Mouse (Mus musculus): ENCODE data around the gene Zfp367. TPM values are rescaled to one million over a fixed set of nuclear protein-coding genes. Genes with fewer than 3 reads are reported as not detected.
A peak's percentile ranks its signal among the peaks of the same experiment; 100 is the strongest.

Gene Zfp367
- polyA plus RNA-seq (2015; fragmentation: Nextera tagmentation; extraction: Ambion mirVana): 17.0 and 18.3 TPM in 2 replicates

- under 1% methylated on average over 56 of the region's 56 CpGs for WGBS
- peaks cover 36% of the 10 kb centered on the region for H3K4me1 ChIP-seq
- H3K9me3 ChIP-seq: no peaks in the 10 kb centered on the region
- H3K27me3 ChIP-seq: no peaks in the 10 kb centered on the region; the same call in 1 of the 2 replicates
- peak within 1 kb of the TSS; percentile 89 for H3K4me2 ChIP-seq (replicated peaks)
- peak within 1 kb of the TSS; percentile 80 for H3K27ac ChIP-seq
- H3K36me3 ChIP-seq: no peaks in the 10 kb centered on the region
- peak; percentile 96 for ATAC-seq (ENCODE audit: low FRiP score, low read depth)
- peak within 1 kb of the TSS; percentile 90 for H3K4me3 ChIP-seq
- H3K9ac ChIP-seq: peak within 1 kb of the TSS; percentile 83
These were observed at the start of gene Zfp367 for GRCm38 (mm10) chr13:64153083-64153682. Gene Zfp367 (minus strand): TSS chr13:64153202.

DNA sequence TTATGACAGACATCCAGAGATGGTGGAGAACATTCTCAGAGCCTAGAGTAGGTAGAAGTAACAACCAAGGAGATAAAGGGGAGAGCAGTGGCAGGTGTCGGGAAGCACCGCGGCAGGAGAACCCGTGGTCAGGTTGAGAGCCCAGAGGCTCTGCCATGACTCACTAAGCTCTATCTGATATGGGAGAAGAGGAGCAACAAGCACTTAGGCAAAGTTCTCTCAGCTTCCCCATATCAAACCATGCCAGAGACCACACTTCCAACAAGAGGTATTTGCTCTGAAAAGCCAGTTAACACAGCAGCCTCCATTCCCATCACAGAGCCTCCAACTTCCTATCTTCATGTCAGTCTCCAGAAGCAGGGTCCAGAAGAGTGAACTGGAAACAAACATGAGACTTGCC is 47.9 kb upstream of the Zfp367 start:
- Histone ChIP-seq H3K36me3 (peaks cover 23% of the 10 kb centered on the region), H3K4me2 (replicated peaks) (no peak overlapping the region), H3K27me3 (no peaks in the 10 kb centered on the region), H3K4me3 (no peak overlapping the region), H3K4me1 (peaks cover 9% of the 10 kb centered on the region; the same call in 1 of the 2 replicates), H3K27ac (no peak overlapping the region), H3K9ac (no peak overlapping the region), H3K9me3 (no peaks in the 10 kb centered on the region)
- 97% methylated on average over 4 of the region's 4 CpGs for WGBS
- no peak for ATAC-seq (ENCODE audit: low FRiP score, low read depth)

- 85% methylated on average over 4 of the region's 4 CpGs for WGBS
- no peak overlapping the region for H3K4me2 ChIP-seq (replicated peaks)
These were observed 45.3 kb upstream of the Zfp367 start for GRCm38 (mm10) chr13:64198310-64198709.

GRCm38 (mm10) chr13:64197899-64198298 is 44.9 kb upstream of the Zfp367 start:
- H3K4me1 ChIP-seq: 0 out of 2 replicates have a peak, but pooled peaks cover 3% of the 10 kb centered on the region
- 58% methylated on average over 6 of the region's 6 CpGs for WGBS
- H3K9me3 ChIP-seq: no peaks in the 10 kb centered on the region
- no peaks in the 10 kb centered on the region for H3K27me3 ChIP-seq
- H3K4me2 ChIP-seq (replicated peaks): no peak overlapping the region
- H3K9ac ChIP-seq: no peak overlapping the region
- H3K27ac ChIP-seq: no peak overlapping the region
- no peak for ATAC-seq (ENCODE audit: low FRiP score, low read depth)
- no peak overlapping the region for H3K4me3 ChIP-seq
- H3K36me3 ChIP-seq: peaks cover 30% of the 10 kb centered on the region

More at GRCm38 (mm10) chr13:64198310-64198709, 45.3 kb upstream of the Zfp367 start:
- no peak overlapping the region for H3K4me3 ChIP-seq
- H3K27ac ChIP-seq: no peak overlapping the region
- H3K27me3 ChIP-seq: no peaks in the 10 kb centered on the region
- no peak overlapping the region for H3K9ac ChIP-seq
- 0 out of 2 replicates have a peak, but pooled peaks cover 3% of the 10 kb centered on the region for H3K4me1 ChIP-seq
- no peaks in the 10 kb centered on the region for H3K9me3 ChIP-seq
- no peak for ATAC-seq (ENCODE audit: low FRiP score, low read depth)
- peaks cover 30% of the 10 kb centered on the region for H3K36me3 ChIP-seq

DNA sequence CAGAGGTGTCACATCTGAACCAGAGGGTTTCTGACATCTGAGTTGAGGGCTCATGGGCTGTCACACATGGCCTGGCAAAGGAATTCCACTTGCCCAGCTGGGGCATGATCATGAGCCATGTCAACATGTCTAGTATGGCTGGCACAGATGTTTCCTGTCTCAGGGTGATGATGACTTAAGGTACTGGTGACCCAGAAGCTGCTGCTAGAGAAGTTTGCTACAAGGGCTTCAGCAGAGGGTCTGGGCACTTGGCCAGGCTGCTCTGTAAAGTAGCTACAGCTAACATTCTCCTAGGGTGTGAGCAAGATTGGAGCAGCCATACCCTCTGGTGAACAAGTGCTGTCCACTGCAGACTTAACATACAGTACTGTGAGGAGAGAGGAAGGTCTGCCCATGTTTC is 34.1 kb upstream of the Zfp367 start:
- Histone ChIP-seq H3K36me3 (peaks cover 57% of the 10 kb centered on the region), H3K4me1 (no peaks in the 10 kb centered on the region), H3K27ac (no peak overlapping the region), H3K4me3 (no peak overlapping the region), H3K9me3 (no peaks in the 10 kb centered on the region), H3K9ac (no peak overlapping the region), H3K27me3 (no peaks in the 10 kb centered on the region), H3K4me2 (replicated peaks) (no peak overlapping the region)
- ATAC-seq (ENCODE audit: low FRiP score, low read depth): no peak

DNA sequence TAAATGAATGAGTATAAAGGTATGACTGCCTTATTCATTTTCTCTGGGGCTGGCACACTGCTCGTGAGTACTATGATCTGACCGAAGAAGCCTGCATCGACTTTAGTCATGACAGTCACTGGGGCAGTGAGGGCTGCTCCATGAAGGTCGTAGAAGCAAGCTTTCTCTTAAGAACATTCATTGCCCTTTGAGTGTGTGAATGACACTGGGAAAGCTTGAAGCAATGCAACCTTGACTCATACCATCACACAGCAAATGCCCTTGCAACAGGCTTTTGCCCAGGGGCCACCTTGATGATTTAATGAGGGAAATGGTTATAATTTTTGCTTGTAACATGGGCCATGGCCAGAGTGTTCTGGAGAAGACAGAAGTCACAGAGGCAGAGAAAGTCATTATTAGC is 33.5 kb upstream of the Zfp367 start:
- no peak for ATAC-seq (ENCODE audit: low FRiP score, low read depth)
- H3K4me3 ChIP-seq: no peak overlapping the region
- no peaks in the 10 kb centered on the region for H3K27me3 ChIP-seq
- no peaks in the 10 kb centered on the region for H3K9me3 ChIP-seq
- no peaks in the 10 kb centered on the region for H3K4me1 ChIP-seq
- H3K9ac ChIP-seq: no peak overlapping the region
- 94% methylated on average over 4 of the region's 4 CpGs for WGBS
- no peak overlapping the region for H3K4me2 ChIP-seq (replicated peaks)
- H3K27ac ChIP-seq: no peak overlapping the region
- H3K36me3 ChIP-seq: peaks cover 61% of the 10 kb centered on the region

GRCm38 (mm10) chr13:64185586-64185985 is 32.6 kb upstream of the Zfp367 start:
- Histone ChIP-seq H3K27me3 (no peaks in the 10 kb centered on the region), H3K9me3 (no peaks in the 10 kb centered on the region), H3K4me3 (no peak overlapping the region), H3K4me2 (replicated peaks) (no peak overlapping the region), H3K4me1 (no peaks in the 10 kb centered on the region), H3K36me3 (peaks cover 67% of the 10 kb centered on the region), H3K9ac (no peak overlapping the region), H3K27ac (no peak overlapping the region)
- ATAC-seq (ENCODE audit: low FRiP score, low read depth): no peak
- 91% methylated on average over 9 of the region's 9 CpGs for WGBS

DNA sequence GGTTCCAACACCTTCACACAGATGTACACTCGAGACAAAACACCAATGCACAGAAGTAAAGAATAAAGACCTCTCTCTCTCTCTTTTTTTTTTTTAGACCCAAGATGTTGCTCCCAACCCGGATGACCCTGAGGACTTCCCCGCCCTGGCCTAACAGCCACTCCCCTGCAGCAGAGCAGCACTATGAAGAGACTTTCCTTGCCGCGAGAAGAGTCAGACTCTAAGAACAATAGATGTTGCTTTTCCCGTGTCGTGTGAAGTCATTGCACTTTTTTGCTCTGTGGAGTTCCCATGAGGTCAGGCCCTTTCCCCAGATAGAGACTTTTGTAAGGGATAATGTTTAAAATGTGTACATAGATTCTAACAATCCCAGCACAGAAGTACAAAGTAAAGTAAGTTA is 32.2 kb upstream of the Zfp367 start:
- ATAC-seq (ENCODE audit: low FRiP score, low read depth): no peak
- no peak overlapping the region for H3K27ac ChIP-seq
- no peaks in the 10 kb centered on the region for H3K9me3 ChIP-seq
- WGBS: 80% methylated on average over 7 of the region's 7 CpGs
- H3K4me3 ChIP-seq: no peak overlapping the region
- no peak overlapping the region for H3K9ac ChIP-seq
- no peak overlapping the region for H3K4me2 ChIP-seq (replicated peaks)
- H3K4me1 ChIP-seq: no peaks in the 10 kb centered on the region
- H3K27me3 ChIP-seq: no peaks in the 10 kb centered on the region
- H3K36me3 ChIP-seq: peaks cover 67% of the 10 kb centered on the region

- Histone ChIP-seq H3K27me3 (no peaks in the 10 kb centered on the region), H3K4me3 (no peak overlapping the region), H3K27ac (no peak overlapping the region), H3K4me2 (replicated peaks) (no peak overlapping the region), H3K36me3 (peaks cover 70% of the 10 kb centered on the region), H3K9me3 (no peaks in the 10 kb centered on the region), H3K9ac (no peak overlapping the region), H3K4me1 (no peaks in the 10 kb centered on the region)
- 82% methylated on average over 10 of the region's 10 CpGs for WGBS
- no peak for ATAC-seq (ENCODE audit: low FRiP score, low read depth)
These were observed 31.4 kb upstream of the Zfp367 start for GRCm38 (mm10) chr13:64184361-64184760.

DNA sequence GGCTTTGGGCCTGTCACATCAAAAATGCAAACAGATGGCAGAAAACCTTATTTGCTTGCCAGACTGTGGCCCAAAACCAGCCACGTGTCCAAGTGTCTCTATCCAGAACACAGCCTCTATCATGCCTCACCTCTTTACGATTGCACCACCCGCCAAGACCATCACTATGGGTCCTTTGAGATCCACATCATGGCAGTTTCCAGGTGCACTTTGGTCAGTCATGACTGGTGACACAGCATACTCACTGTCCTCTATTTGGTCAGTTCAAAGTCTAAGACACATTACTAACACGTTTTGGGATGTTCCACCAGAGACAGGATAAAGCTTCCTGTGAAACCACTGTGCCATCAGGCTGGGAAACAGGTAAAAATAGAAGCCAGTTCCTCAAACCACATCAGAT is 30.6 kb upstream of the Zfp367 start:
- Histone ChIP-seq H3K9ac (no peak overlapping the region), H3K4me1 (no peaks in the 10 kb centered on the region), H3K4me2 (replicated peaks) (no peak overlapping the region), H3K27ac (no peak overlapping the region), H3K4me3 (no peak overlapping the region), H3K27me3 (no peaks in the 10 kb centered on the region), H3K9me3 (no peaks in the 10 kb centered on the region), H3K36me3 (peaks cover 75% of the 10 kb centered on the region)
- ATAC-seq (ENCODE audit: low FRiP score, low read depth): no peak
- WGBS: 77% methylated on average over 4 of the region's 4 CpGs

DNA sequence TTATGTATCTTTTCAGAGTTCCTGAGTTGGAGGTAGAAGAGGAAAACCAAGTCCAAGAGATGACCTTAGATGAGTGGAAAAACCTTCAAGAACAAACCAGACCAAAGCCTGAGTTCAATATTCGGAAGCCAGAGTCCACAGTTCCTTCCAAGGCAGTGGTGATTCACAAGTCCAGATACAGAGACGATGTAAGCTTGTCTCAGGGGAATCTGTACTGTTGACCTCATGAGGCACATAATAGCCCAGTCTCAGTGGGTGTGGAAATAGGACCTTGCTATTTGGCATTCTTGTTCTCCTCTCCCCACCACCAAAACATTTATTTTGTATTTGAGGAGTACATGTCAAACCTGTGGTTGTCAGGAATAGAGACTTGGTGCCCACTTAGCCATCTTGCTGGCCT is 29.1 kb upstream of the Zfp367 start:
- ATAC-seq (ENCODE audit: low FRiP score, low read depth): no peak
- Histone ChIP-seq H3K9me3 (no peaks in the 10 kb centered on the region), H3K4me2 (replicated peaks) (no peak overlapping the region), H3K4me3 (no peak overlapping the region), H3K36me3 (peaks cover 84% of the 10 kb centered on the region), H3K9ac (no peak overlapping the region), H3K27me3 (no peaks in the 10 kb centered on the region), H3K4me1 (no peaks in the 10 kb centered on the region), H3K27ac (no peak overlapping the region)
- WGBS: 84% methylated on average over 2 of the region's 2 CpGs

DNA sequence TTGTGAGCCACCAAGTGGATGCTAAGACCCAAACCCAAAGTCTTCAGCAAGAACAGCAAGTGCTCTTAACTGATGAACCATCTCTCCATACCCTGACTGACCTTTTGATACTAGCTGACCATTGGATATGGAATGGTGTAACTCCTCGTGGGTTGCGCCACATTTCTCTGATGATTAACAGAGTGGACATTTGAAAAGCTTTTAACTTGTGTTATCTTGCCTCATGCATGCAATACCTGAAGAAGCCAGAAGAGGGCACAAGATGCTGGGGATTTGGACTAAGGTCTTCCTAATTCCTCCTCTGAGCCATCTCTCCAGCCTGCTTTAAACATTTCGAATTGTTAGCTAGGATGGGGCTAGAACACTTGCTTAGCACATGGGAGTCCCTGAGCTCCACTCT is 27.9 kb upstream of the Zfp367 start:
- ATAC-seq (ENCODE audit: low FRiP score, low read depth): no peak
- WGBS: 78% methylated on average over 3 of the region's 3 CpGs
- no peak overlapping the region for H3K4me2 ChIP-seq (replicated peaks)
- H3K27me3 ChIP-seq: no peaks in the 10 kb centered on the region
- peaks cover 82% of the 10 kb centered on the region for H3K36me3 ChIP-seq
- H3K4me1 ChIP-seq: no peaks in the 10 kb centered on the region
- no peak overlapping the region for H3K4me3 ChIP-seq
- H3K9ac ChIP-seq: no peak overlapping the region
- H3K9me3 ChIP-seq: no peaks in the 10 kb centered on the region
- H3K27ac ChIP-seq: no peak overlapping the region

- H3K9ac ChIP-seq: no peak overlapping the region
- no peak overlapping the region for H3K4me2 ChIP-seq (replicated peaks)
- H3K36me3 ChIP-seq: peaks cover 78% of the 10 kb centered on the region
- no peak overlapping the region for H3K27ac ChIP-seq
- H3K4me3 ChIP-seq: no peak overlapping the region
- no peaks in the 10 kb centered on the region for H3K27me3 ChIP-seq
- H3K9me3 ChIP-seq: no peaks in the 10 kb centered on the region
- 83% methylated on average over 4 of the region's 4 CpGs for WGBS
- no peak for ATAC-seq (ENCODE audit: low FRiP score, low read depth)
- no peaks in the 10 kb centered on the region for H3K4me1 ChIP-seq
These were observed 27.3 kb upstream of the Zfp367 start for GRCm38 (mm10) chr13:64180300-64180699.

Data from limb, embryonic 13.5 days (tissue).